Mouse (Mus musculus) brain, embryonic 14.5 days (tissue): Measurements from ENCODE around the gene Litaf.

Source experiments
- CTCF ChIP-seq: fragments of 200-500 bp; IDR thresholded peaks from 2 replicates; pipeline ENCODE4 v1.5.1; 2012; ENCODE audit warnings: inconsistent platforms, mild to moderate bottlenecking, moderate library complexity, borderline replicate concordance; ENCODE audit not compliant: insufficient read depth, insufficient read length; ENCODE audit errors: extremely low read depth
- POLR2A ChIP-seq: fragments of 200-500 bp; IDR thresholded peaks from 2 replicates; pipeline ENCODE4 v1.6.1; 2012; ENCODE audit warnings: mild to moderate bottlenecking, inconsistent platforms, borderline replicate concordance; ENCODE audit not compliant: poor library complexity, insufficient read depth, insufficient read length, severe bottlenecking; ENCODE audit errors: extremely low read depth

- TF ChIP-seq POLR2A, result no peak
- no peak for TF ChIP-seq CTCF
Observed at GRCm38 (mm10) chr16:11017807-11018595, 48.0 kb downstream of the Litaf start.
